Mouse (Mus musculus) heart, postnatal 10 days (tissue): ENCODE measurements at regions not wholly inside any gene's neighbourhood (a gene's known extent, or its start where the extent isn't known, plus 50 kb on each side); places are given as distances from the start of the nearest gene placed in this dataset.

Experiments
- DNase-seq, 2 experiments: peaks; one replicate each; pipeline ENCODE4 v3.0.0; 2021
- intact Hi-C: fragments of 180-260 bp; cut with DNase I; formaldehyde crosslinking; loops from one replicate; pipeline ENCODE4 v1.15.1; 2025

DNA sequence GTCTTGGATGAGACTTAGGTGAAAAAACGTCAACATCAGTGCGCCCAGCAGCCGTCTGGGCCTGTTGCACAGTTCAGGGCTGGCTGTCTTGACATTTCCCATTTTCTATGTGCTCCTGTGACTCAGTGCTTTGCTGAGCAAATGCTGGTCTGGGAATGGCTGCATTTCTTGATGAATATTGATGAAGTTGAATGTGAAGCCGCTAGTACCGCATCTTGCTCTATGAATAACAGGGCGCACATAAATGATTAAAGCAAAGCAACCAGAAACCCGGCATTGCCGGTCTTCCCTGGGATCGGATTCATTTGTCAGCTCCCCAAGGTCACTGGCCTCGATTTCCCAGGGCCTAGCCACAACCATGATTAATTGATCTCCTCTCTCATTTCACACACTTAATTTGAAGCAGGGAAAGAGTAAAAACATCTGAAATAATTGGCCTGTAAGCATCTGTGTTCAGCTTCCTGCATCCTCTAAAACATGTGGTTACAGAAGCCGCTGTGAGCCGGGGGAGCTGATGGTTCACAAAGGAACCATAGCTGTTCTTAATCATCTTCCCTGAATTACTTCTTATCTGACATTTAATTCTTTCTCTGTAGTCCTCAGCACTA lies 57.5 kb upstream of the Sgk1 start:
- DNase-seq, result no peak
- intact Hi-C loops, result no loop called here

DNA sequence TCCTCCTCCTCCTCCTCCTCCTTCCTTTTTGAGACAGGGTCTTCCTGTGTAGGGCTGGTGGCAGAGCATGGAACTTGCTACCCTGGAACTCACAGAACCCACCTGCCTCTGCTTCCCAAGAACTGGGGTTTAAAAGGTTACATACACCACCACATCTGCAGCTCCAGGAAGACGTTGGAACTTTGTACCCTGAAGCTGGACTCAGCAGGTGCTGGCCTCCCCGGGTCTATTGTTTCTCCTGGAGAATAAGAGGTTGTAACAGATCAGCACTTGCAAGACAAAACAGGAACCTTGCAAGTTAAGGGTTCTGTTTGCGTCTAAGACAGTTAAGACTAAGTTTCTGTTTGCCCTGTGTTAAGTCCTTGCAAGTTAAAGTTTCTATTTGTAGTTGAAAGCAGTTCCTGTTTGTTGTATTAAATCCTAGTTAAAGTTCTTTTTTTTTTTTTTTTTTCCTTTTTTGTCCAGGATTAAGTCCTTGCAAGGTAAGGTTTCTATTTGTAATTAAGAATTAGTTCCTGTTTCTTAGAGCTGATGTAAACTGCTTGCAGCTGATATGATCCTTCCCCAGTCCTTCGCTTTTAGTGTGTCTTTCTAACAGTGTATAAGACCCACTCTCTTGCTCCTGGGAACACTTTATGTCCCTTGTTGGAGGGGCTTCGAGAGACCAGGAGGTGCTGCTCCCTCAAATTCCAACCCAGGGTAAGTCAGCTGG lies 55.0 kb upstream of the Sgk1 start:
- DNase-seq, result no peak
- intact Hi-C loops, result no loop called here

GRCm38 (mm10) chr10:21827505-21827844 lies 54.5 kb upstream of the Sgk1 start:
- no peak for DNase-seq
- intact Hi-C loops, result no loop called here

- DNase-seq, result no peak
- intact Hi-C loops, result no loop called here
Measured at GRCm38 (mm10) chr10:21828432-21829061, 53.4 kb upstream of the Sgk1 start.

DNA sequence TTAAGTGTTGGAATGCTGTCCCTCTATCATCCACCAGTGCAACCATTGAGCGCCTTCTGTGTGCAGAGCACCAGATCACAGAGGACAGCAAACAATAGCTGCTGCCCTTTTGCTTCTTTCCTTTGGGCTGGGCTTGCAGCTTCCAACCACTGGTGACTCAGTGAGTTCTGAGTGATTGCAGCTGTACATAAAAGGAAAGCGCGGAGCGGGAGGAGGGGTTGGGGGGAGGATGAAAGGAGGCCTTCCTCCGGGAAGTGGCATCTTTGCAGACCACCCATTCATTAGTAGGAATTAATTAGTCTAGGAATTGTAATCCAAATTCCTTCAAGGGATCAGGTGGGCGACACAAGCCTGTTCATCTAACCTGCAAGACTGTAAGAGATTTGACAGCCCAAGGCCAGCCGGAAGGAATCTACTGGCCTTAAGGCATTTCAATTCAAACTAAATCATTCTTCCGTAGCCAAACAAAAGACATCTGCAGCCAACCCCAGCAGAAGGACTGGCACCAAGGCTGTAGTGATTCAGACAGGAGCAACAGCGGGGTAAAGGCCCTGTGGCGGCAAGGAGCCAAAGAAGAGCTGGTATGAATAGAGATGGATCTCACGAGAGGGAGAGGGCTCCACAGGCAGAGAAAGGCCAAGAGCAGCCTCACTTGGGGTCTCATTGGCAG lies 52.8 kb upstream of the Sgk1 start:
- intact Hi-C loops, result no loop called here
- peak; percentile 19 to 23 for DNase-seq

DNA sequence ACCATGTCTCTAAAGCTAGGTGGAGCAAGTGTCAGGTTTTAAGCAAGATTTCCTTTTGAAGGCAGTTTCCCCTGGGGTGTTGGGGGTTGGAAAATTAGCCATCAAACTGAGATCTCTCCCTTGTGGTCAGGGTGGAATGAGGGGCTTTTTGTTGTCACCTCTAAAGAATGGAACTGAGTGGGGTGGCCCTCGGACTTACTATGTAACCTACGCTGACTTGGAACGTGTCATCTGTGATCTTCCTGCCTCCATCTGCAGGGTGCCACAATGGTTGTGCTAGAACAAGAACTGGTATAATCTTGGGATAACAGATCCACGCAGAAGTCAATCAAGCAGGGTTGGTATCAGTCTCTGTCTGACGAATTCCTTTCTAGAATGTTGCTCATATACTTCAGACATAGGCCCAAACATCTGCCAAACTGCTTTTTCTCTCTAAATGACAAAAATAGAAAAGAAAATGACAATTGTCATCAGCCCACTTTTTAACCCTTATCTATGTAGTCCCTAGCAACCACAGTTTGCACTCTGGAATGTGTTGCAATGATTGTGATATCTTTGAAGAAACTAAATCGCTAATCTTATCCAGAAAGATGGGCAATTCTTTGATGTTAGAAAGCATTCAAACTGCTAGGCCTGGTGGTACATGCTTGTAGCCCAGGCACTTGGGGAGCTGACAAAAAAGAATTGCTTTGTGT lies 50.8 kb upstream of the Sgk1 start:
- intact Hi-C loops, result no loop called here
- DNase-seq, result no peak
